Mouse (Mus musculus): ENCODE results near the gene Igfl3. TPM values are rescaled to one million over a fixed set of nuclear protein-coding genes. Genes with fewer than 3 reads are reported as not detected.

Gene Igfl3
- not detected for polyA plus RNA-seq (2012; fragmentation: generic; extraction: Trizol)
- long read RNA-seq, experiment 1 = 0 reads
- long read RNA-seq, experiment 2 = 0 reads

- Histone ChIP-seq H3K79me3 (ENCODE audit: low read depth) (no peaks in the 10 kb centered on the region), H3ac (ENCODE audit: control insufficient read depth, insufficient read length, low read depth) (no peak within 1 kb of the TSS), H3K27me3 (ENCODE audit: control insufficient read depth, insufficient read depth, insufficient read length) (no peaks in the 10 kb centered on the region), H3K79me2 (ENCODE audit: control insufficient read depth, insufficient read depth) (no peaks in the 10 kb centered on the region), H3K4me3 (ENCODE audit: insufficient read depth, poor library complexity, severe bottlenecking) (no peak within 1 kb of the TSS), H3K36me3 (ENCODE audit: control insufficient read depth, insufficient read depth) (no peaks in the 10 kb centered on the region)
- no peak for TF ChIP-seq CEBPB (IDR thresholded peaks at IDR 0.05; ENCODE audit: low read depth)
- no peak for TF ChIP-seq MYOG (IDR thresholded peaks at IDR 0.05; ENCODE audit: control insufficient read depth, extremely low read depth, insufficient read length)
- no peak for TF ChIP-seq MAX (IDR thresholded peaks at IDR 0.05)
- TF ChIP-seq CTCF (IDR thresholded peaks at IDR 0.05; ENCODE audit: control insufficient read depth, insufficient read depth, insufficient read length) = no peak
- no peak for TF ChIP-seq USF1 (IDR thresholded peaks at IDR 0.05; ENCODE audit: low read depth)
- no peak for TF ChIP-seq FOSL1 (IDR thresholded peaks at IDR 0.05; ENCODE audit: insufficient read depth, low read length, poor library complexity, severe bottlenecking)
- no peak for TF ChIP-seq MYOD1 (IDR thresholded peaks at IDR 0.05; ENCODE audit: control insufficient read depth, insufficient read length, low read depth)
Measured at GRCm38 (mm10) chr7:18176194-18176593, at the start of gene Igfl3. TSS of gene Igfl3 (plus strand) at chr7:18176494.

GRCm38 (mm10) chr7:18210938-18211337 lies 34.6 kb downstream of the Igfl3 start:
- no peak overlapping the region for H3K4me3 ChIP-seq (ENCODE audit: insufficient read depth, poor library complexity, severe bottlenecking)

GRCm38 (mm10) chr7:18214699-18215098 lies 38.4 kb downstream of the Igfl3 start:
- Histone ChIP-seq H3K36me3 (ENCODE audit: control insufficient read depth, insufficient read depth) (no peaks in the 10 kb centered on the region), H3K27me3 (ENCODE audit: control insufficient read depth, insufficient read depth, insufficient read length) (no peaks in the 10 kb centered on the region), H3K79me2 (ENCODE audit: control insufficient read depth, insufficient read depth) (no peaks in the 10 kb centered on the region), H3K4me3 (ENCODE audit: insufficient read depth, poor library complexity, severe bottlenecking) (no peak overlapping the region), H3ac (ENCODE audit: control insufficient read depth, insufficient read length, low read depth) (no peak overlapping the region), H3K79me3 (ENCODE audit: low read depth) (no peaks in the 10 kb centered on the region)
- TF ChIP-seq MYOG (IDR thresholded peaks at IDR 0.05; ENCODE audit: control insufficient read depth, extremely low read depth, insufficient read length) = no peak
- no peak for TF ChIP-seq CTCF (IDR thresholded peaks at IDR 0.05; ENCODE audit: control insufficient read depth, insufficient read depth, insufficient read length)
- no peak for TF ChIP-seq MYOD1 (IDR thresholded peaks at IDR 0.05; ENCODE audit: control insufficient read depth, insufficient read length, low read depth)
- no peak for TF ChIP-seq USF1 (IDR thresholded peaks at IDR 0.05; ENCODE audit: low read depth)
- no peak for TF ChIP-seq FOSL1 (IDR thresholded peaks at IDR 0.05; ENCODE audit: insufficient read depth, low read length, poor library complexity, severe bottlenecking)
- TF ChIP-seq MAX (IDR thresholded peaks at IDR 0.05) = no peak
- TF ChIP-seq CEBPB (IDR thresholded peaks at IDR 0.05; ENCODE audit: low read depth) = no peak

More at GRCm38 (mm10) chr7:18210938-18211337, 34.6 kb downstream of the Igfl3 start:
- Histone ChIP-seq H3K27me3 (ENCODE audit: control insufficient read depth, insufficient read depth, insufficient read length) (no peaks in the 10 kb centered on the region), H3K79me3 (ENCODE audit: low read depth) (no peaks in the 10 kb centered on the region), H3K79me2 (ENCODE audit: control insufficient read depth, insufficient read depth) (no peaks in the 10 kb centered on the region), H3ac (ENCODE audit: control insufficient read depth, insufficient read length, low read depth) (no peak overlapping the region), H3K36me3 (ENCODE audit: control insufficient read depth, insufficient read depth) (no peaks in the 10 kb centered on the region)
- TF ChIP-seq CTCF (IDR thresholded peaks at IDR 0.05; ENCODE audit: control insufficient read depth, insufficient read depth, insufficient read length) (no peak), USF1 (IDR thresholded peaks at IDR 0.05; ENCODE audit: low read depth) (no peak), FOSL1 (IDR thresholded peaks at IDR 0.05; ENCODE audit: insufficient read depth, low read length, poor library complexity, severe bottlenecking) (no peak), MYOD1 (IDR thresholded peaks at IDR 0.05; ENCODE audit: control insufficient read depth, insufficient read length, low read depth) (no peak), MAX (IDR thresholded peaks at IDR 0.05) (no peak), CEBPB (IDR thresholded peaks at IDR 0.05; ENCODE audit: low read depth) (no peak), MYOG (IDR thresholded peaks at IDR 0.05; ENCODE audit: control insufficient read depth, extremely low read depth, insufficient read length) (no peak)

Other genes with a start within 250 kb of the Igfl3 start
- not detected for gene Ceacam11, start 204.4 kb upstream of the Igfl3 start, polyA plus RNA-seq (2012; fragmentation: generic; extraction: Trizol)
- not detected for gene Ceacam13, start 166.6 kb upstream of the Igfl3 start, polyA plus RNA-seq (2012; fragmentation: generic; extraction: Trizol)
- not detected for gene Ceacam12, start 110.6 kb upstream of the Igfl3 start, polyA plus RNA-seq (2012; fragmentation: generic; extraction: Trizol)
- not detected for gene Mill1, start 68.9 kb downstream of the Igfl3 start, polyA plus RNA-seq (2012; fragmentation: generic; extraction: Trizol)
- not detected for gene Psg18, start 178.5 kb downstream of the Igfl3 start, polyA plus RNA-seq (2012; fragmentation: generic; extraction: Trizol)

Data from C2C12 (cell line).